Mouse (Mus musculus): Measurements from ENCODE around the gene Cpt1b. TPM values are rescaled to one million over a fixed set of nuclear protein-coding genes. Genes with fewer than 3 reads are reported as not detected.
"Not testable (repeated sequence)": the region's sequence is repeated elsewhere in the genome, so short reads cannot be mapped to it uniquely, and the experiment has no call there.

The Cpt1b gene
- polyA plus RNA-seq, 1 experiment, result 414 TPM

GRCm38 (mm10) chr15:89434136-89434535 is 8.5 kb upstream of the Cpt1b start:
- Histone ChIP-seq H3K27me3 (ENCODE audit: control insufficient read depth, insufficient read depth, low read length) (no peaks in the 10 kb centered on the region), H3K4me3 (ENCODE audit: control insufficient read depth, low read depth, low read length) (no peak overlapping the region), H3K27ac (ENCODE audit: control insufficient read depth, insufficient read depth, low read depth, low read length) (no peak overlapping the region), H3K4me1 (ENCODE audit: control insufficient read depth, insufficient read depth, low read length) (peaks cover 2% of the 10 kb centered on the region; the same call in 1 of the 2 replicates), H3K36me3 (ENCODE audit: control insufficient read depth, insufficient read depth, low read length) (no peaks in the 10 kb centered on the region)
- TF ChIP-seq POLR2A (IDR thresholded peaks at IDR 0.05; ENCODE audit: control insufficient read depth, low read depth, low read length) (no peak), CTCF (IDR thresholded peaks at IDR 0.05; ENCODE audit: control insufficient read depth, insufficient read depth, insufficient replicate concordance, low read depth, low read length) (no peak)

DNA sequence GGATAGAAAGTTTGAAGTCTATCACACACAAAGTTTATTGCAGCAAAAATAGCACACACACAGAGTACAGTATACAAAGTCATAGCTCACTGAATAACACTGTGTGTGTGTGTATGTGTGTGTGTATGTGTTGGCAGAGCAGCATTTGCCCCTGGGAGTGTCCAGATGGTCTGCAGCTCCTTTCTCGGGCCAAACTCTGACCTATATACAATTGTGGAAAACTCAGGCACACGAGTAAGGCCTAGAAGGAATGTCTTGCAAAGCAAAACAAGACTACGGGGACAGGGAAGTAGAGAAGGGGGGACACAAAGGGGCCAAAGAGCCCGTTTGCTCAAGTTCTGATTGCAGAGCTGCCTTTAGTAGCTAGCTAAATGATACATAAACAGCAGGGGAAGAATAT is 7.3 kb upstream of the Cpt1b start:
- H3K4me3 ChIP-seq (ENCODE audit: control insufficient read depth, low read depth, low read length), result no peak overlapping the region
- H3K36me3 ChIP-seq (ENCODE audit: control insufficient read depth, insufficient read depth, low read length), result no peaks in the 10 kb centered on the region
- TF ChIP-seq CTCF (IDR thresholded peaks at IDR 0.05; ENCODE audit: control insufficient read depth, insufficient read depth, insufficient replicate concordance, low read depth, low read length) (no peak), POLR2A (IDR thresholded peaks at IDR 0.05; ENCODE audit: control insufficient read depth, low read depth, low read length) (no peak)
- no peak overlapping the region for H3K27ac ChIP-seq (ENCODE audit: control insufficient read depth, insufficient read depth, low read depth, low read length)
- H3K4me1 ChIP-seq (ENCODE audit: control insufficient read depth, insufficient read depth, low read length), result peaks cover 4% of the 10 kb centered on the region
- H3K27me3 ChIP-seq (ENCODE audit: control insufficient read depth, insufficient read depth, low read length), result no peaks in the 10 kb centered on the region

- Histone ChIP-seq H3K27ac (ENCODE audit: control insufficient read depth, insufficient read depth, low read depth, low read length) (no peak overlapping the region), H3K36me3 (ENCODE audit: control insufficient read depth, insufficient read depth, low read length) (no peaks in the 10 kb centered on the region), H3K27me3 (ENCODE audit: control insufficient read depth, insufficient read depth, low read length) (no peaks in the 10 kb centered on the region), H3K4me3 (ENCODE audit: control insufficient read depth, low read depth, low read length) (no peak overlapping the region), H3K4me1 (ENCODE audit: control insufficient read depth, insufficient read depth, low read length) (peaks cover 4% of the 10 kb centered on the region)
- TF ChIP-seq POLR2A (IDR thresholded peaks at IDR 0.05; ENCODE audit: control insufficient read depth, low read depth, low read length) (no peak), CTCF (IDR thresholded peaks at IDR 0.05; ENCODE audit: control insufficient read depth, insufficient read depth, insufficient replicate concordance, low read depth, low read length) (no peak)
Observed at GRCm38 (mm10) chr15:89431806-89432205, 6.1 kb upstream of the Cpt1b start.

DNA sequence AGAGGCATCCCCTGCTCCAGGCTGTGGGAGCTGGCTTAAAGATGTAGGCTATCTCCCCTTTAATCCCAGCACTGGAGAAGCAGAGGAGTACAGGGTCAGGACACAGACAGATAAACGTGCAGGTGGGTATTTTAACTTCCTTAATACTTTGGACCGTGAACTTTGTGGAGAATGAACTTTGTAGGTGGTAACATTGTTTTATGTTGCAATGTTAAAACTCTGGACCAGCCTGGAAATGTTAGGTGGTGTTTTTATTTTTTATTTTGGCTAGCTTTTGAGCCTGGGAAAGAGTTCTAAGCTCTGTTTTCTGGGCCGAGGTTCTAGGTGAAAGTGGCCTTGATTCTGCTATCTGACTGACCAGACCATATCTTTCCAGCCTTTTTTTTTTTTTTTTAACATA is 5.6 kb upstream of the Cpt1b start:
- peak overlapping the region; percentile 47 for H3K4me3 ChIP-seq (ENCODE audit: control insufficient read depth, low read depth, low read length)
- H3K27ac ChIP-seq (ENCODE audit: control insufficient read depth, insufficient read depth, low read depth, low read length), result no peak overlapping the region; the same call in 1 of the 2 replicates
- no peaks in the 10 kb centered on the region for H3K36me3 ChIP-seq (ENCODE audit: control insufficient read depth, insufficient read depth, low read length)
- TF ChIP-seq POLR2A (IDR thresholded peaks at IDR 0.05; ENCODE audit: control insufficient read depth, low read depth, low read length) (no peak), CTCF (IDR thresholded peaks at IDR 0.05; ENCODE audit: control insufficient read depth, insufficient read depth, insufficient replicate concordance, low read depth, low read length) (no peak)
- peaks cover 6% of the 10 kb centered on the region for H3K4me1 ChIP-seq (ENCODE audit: control insufficient read depth, insufficient read depth, low read length)
- no peaks in the 10 kb centered on the region for H3K27me3 ChIP-seq (ENCODE audit: control insufficient read depth, insufficient read depth, low read length)

DNA sequence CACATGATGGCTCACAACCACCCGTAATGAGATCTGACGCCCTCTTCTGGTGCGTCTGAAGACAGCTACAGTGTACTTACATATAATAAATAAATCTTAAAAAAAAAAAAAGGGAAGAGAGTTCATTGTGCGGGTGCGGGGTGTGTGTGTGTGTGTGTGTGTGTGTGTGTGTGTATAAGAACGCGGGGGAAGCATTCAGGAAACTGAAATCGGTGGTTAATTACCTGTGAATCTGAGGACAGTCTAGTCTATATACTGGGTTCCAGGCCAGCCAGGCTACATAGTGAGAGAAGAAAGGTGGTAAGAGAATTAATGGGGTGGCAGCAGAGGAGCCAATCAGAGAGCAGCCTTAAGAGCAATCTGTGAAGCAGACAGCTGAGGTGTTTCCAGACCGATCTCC is 5.1 kb upstream of the Cpt1b start:
- H3K27ac ChIP-seq (ENCODE audit: control insufficient read depth, insufficient read depth, low read depth, low read length); H3K36me3 ChIP-seq (ENCODE audit: control insufficient read depth, insufficient read depth, low read length); H3K27me3 ChIP-seq (ENCODE audit: control insufficient read depth, insufficient read depth, low read length): not testable (repeated sequence)
- Histone ChIP-seq H3K4me1 (ENCODE audit: control insufficient read depth, insufficient read depth, low read length) (peaks cover 10% of the 10 kb centered on the region), H3K4me3 (ENCODE audit: control insufficient read depth, low read depth, low read length) (peak overlapping the region; percentile 47)

- H3K36me3 ChIP-seq (ENCODE audit: control insufficient read depth, insufficient read depth, low read length), result no peaks in the 10 kb centered on the region
- H3K4me1 ChIP-seq (ENCODE audit: control insufficient read depth, insufficient read depth, low read length), result peaks cover 14% of the 10 kb centered on the region
- no peaks in the 10 kb centered on the region for H3K27me3 ChIP-seq (ENCODE audit: control insufficient read depth, insufficient read depth, low read length)
- peak overlapping the region; percentile 96 for H3K27ac ChIP-seq (ENCODE audit: control insufficient read depth, insufficient read depth, low read depth, low read length)
- TF ChIP-seq POLR2A (IDR thresholded peaks at IDR 0.05; ENCODE audit: control insufficient read depth, low read depth, low read length), result no peak
- TF ChIP-seq CTCF (IDR thresholded peaks at IDR 0.05; ENCODE audit: control insufficient read depth, insufficient read depth, insufficient replicate concordance, low read depth, low read length), result no peak
- H3K4me3 ChIP-seq (ENCODE audit: control insufficient read depth, low read depth, low read length), result peak overlapping the region; percentile 95
Observed at GRCm38 (mm10) chr15:89430341-89430740, 4.7 kb upstream of the Cpt1b start.

DNA sequence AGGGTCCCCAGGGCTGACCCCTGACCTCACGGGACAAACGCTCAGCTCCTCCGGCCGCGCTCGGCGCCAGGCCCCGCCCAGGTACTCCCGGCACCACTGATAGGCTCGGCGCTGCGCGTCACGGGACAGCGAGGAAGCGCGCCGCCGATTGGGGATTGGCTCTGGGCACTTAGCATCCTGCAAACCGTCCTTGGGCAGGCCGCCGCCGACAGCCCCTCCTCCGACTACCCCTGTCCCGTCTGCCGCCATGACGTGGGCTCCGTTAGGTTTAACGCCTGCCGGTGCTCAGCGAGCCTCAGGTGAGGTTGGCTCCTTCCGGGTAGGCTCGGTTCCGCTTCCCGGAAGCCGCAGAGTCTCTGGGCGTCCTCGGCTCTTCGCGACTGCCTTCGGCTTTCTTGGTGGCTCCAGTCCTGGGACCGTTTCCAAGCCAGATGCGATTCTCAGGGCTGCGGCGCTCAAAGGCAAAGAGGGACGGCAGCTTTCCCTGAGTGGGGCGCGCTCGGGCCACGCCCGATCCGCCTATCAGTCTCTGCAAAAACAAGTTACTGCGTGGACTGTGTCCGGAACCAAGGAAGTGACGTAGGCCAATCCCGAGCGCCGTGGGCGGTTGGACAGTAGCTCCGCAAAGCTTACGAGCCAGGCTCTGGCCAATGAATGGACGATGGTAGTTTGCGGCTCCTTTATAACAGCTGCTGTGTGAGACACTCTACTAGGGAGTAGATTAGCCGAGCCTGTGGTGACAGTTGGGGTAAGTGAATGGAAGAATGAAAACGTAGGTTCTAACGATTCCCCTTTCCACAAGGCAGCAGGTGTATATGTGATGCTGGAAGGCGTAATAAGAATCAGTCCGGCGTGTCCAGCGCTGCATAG is 3.9 kb upstream of the Cpt1b start, which contains the start of the genes C730034F03Rik, Gm44502 and Chkb:
TSS of gene C730034F03Rik (plus strand) at position 238 of the 870 bp plus-strand sequence.
TSS of gene Gm44502 (minus strand) at position 345 of the 870 bp plus-strand sequence.
TSS of gene Chkb (minus strand) at position 557 of the 870 bp plus-strand sequence.
- H3K27ac ChIP-seq (ENCODE audit: control insufficient read depth, insufficient read depth, low read depth, low read length), result peak within 1 kb of the TSS; percentile 96
- peaks cover 19% of the 10 kb centered on the region for H3K4me1 ChIP-seq (ENCODE audit: control insufficient read depth, insufficient read depth, low read length)
- no peaks in the 10 kb centered on the region for H3K27me3 ChIP-seq (ENCODE audit: control insufficient read depth, insufficient read depth, low read length)
- TF ChIP-seq CTCF (IDR thresholded peaks at IDR 0.05; ENCODE audit: control insufficient read depth, insufficient read depth, insufficient replicate concordance, low read depth, low read length) (no peak), POLR2A (IDR thresholded peaks at IDR 0.05; ENCODE audit: control insufficient read depth, low read depth, low read length) (peak; percentile 75)
- no peaks in the 10 kb centered on the region; the same call in 1 of the 2 replicates for H3K36me3 ChIP-seq (ENCODE audit: control insufficient read depth, insufficient read depth, low read length)
- H3K4me3 ChIP-seq (ENCODE audit: control insufficient read depth, low read depth, low read length), result peak within 1 kb of the TSS; percentile 95

Measured in testis, adult 2 months (tissue).